Mouse (Mus musculus): ENCODE measurements around the gene Eif2b4. TPM values are rescaled to one million over a fixed set of nuclear protein-coding genes. Genes with fewer than 3 reads are reported as not detected.

The Eif2b4 gene
- total RNA-seq, 2 experiments from 2014 or later: 46.8 to 56.7 TPM

DNA sequence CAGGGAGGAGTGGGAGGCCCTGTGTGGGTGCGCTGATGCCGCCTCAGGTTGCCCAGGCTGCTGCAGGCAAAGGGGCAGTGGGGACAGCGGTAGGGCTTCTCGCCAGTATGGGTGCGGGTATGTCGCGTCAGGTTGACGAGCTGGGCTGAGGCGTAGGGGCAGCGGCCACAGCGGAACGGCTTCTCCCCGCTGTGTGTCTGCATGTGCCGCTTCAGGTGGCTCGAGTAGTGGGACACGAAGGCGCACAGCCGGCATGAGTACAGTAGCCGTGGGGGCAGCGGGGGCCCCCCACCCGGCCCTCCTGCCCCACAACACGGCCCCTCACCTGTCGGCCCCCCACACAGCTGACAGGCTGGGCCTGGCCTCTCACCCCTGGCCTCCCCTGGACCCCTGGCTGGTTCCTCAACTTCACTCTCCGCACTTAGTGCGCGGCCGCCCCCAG, 7.1 kb upstream of the Eif2b4 start:
- DNase-seq (ENCODE audit: extremely low spot score in 1 of 2, low spot score in 1 of 2): peak in 1 of 2 experiments; percentile 23

DNA sequence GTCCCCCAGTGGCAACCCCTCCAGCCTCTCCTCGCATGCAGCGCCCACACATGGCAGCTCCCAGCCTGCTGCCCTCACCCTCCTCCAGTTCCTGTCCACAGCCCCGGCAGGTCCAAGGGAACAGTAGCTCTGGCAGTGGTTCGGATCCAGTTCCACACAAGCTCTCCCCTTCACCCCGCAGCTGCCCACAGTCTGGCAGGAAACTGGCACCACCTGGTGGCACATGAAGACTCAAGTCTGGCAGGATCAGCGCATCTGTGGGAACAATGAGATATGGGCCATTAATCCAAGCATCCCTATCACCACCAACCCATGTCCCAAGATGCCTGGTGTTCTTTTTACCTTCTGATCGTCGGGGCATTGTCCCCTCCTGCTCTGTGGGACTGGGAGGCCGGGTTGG, 6.7 kb upstream of the Eif2b4 start:
- peak in 1 of 2 experiments; percentile 17 for DNase-seq (ENCODE audit: extremely low spot score in 1 of 2, low spot score in 1 of 2)

DNA sequence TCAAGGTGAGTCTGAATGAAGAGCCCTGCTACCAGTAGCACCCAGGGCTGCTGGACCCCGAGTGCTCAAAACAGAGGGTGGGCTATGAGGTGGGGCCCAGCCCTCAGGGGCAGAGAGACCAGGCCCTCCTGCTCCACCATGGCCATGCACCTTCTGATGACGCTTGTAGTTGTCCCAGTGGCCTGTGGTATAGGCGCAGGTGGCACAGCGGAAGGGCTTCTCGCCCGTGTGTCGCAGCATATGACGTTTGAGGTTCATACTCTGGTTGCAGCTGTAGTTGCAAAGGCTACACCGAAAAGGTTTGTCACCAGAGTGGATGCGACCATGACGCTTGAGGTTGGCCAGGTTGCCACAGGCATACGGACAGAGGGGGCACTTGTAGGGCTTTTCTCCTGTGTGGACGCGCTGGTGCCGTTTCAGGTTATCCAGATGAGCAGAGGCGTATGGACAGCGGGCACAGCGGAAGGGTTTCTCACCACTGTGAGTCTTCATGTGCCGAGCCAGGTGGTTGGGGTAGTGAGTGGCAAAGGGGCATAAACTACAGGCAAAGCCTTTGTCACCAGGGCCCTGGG, 6.2 kb upstream of the Eif2b4 start:
- no peak for DNase-seq (ENCODE audit: extremely low spot score in 1 of 2, low spot score in 1 of 2)

DNA sequence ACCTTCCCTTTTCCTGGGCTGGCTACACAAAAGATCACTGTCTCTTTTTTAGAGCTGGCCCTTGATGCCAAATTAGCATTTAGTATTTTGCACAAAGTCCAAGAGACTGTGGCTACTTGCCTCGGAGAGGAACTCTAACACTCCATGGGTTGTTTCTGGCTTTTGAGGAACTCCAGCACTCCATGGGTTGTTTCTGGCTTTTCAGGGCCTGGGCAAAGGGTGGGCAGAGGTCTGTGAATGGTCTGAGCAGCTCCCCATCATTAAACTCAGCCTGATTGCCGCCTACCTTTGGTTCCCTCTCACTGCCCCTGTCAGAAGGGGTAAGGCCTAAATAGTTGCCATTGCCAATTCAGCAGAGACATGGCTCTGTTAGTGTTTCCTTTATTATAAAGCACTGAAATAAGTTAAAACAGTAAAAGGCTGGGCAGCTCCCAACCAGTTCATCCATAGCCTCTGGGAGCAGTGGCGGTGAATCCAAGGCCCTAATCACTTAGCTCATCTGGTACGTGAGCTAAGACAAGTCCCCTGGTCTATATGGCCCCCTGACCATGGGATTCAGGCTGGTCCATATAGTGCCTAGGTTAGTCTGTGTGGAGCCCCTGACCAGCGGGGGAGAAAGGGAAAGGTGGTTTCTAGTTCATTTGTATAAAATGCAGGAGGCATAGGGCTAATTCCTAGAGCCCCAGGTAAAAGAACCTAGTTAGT, 5.5 kb upstream of the Eif2b4 start:
- no peak for DNase-seq (ENCODE audit: extremely low spot score in 1 of 2, low spot score in 1 of 2)

DNA sequence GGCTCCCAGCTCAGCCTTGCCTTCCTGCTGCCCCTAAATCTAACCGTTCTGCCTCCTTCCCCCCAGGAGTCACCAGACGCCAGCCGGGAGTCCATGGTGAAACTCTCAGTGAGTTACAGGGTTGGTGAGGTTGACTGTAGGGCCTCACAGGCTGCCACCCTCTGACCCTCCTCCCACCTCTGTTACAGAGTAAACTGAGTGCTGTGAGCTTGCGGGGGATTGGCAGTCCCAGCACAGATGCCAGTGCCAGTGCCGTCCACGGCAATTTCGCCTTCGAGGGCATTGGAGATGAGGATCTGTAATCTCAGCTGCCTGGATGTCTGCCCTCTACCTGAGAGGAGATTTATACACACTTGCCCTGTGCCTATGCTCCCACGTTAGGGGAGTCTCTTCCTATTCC, 4.9 kb upstream of the Eif2b4 start:
- no peak for DNase-seq (ENCODE audit: extremely low spot score in 1 of 2, low spot score in 1 of 2)

DNA sequence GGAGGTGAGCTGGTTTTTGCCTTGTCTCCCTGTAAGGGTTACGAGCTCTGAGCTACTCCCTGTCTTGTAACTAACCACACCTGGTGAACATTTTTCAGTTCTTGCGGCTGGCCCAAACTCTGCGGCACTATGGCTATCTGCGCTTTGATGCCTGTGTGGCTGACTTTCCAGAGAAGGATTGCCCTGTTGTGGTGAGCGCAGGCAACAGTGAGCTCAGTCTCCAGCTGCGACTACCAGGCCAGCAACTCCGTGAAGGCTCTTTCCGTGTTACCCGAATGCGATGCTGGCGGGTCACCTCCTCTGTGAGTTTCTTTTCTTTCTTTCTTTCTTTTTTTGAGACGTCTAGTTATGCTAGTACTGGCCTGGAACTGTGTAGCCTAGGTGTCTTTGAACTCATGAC, 3.8 kb upstream of the Eif2b4 start:
- DNase-seq (ENCODE audit: extremely low spot score in 1 of 2, low spot score in 1 of 2): no peak

DNA sequence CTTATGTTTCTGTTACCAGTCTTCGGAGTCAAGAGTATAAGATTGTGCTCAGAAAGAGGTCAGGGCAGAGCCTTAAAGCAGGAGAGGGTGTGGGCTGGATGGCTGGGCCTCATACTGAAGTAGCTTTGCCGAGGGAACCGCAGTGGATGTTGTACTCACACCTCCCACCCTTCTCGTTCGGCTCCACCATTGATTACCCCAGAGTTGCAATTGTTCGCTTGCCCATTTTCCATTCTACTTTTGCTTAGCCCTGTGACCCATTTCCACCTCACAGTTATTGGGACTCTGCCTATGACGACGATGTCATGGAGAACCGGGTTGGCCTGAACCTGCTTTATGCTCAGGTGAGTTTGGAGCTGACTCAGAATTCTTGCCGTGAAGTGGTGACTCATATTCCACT, 3.0 kb upstream of the Eif2b4 start:
- no peak for DNase-seq (ENCODE audit: extremely low spot score in 1 of 2, low spot score in 1 of 2)

DNA sequence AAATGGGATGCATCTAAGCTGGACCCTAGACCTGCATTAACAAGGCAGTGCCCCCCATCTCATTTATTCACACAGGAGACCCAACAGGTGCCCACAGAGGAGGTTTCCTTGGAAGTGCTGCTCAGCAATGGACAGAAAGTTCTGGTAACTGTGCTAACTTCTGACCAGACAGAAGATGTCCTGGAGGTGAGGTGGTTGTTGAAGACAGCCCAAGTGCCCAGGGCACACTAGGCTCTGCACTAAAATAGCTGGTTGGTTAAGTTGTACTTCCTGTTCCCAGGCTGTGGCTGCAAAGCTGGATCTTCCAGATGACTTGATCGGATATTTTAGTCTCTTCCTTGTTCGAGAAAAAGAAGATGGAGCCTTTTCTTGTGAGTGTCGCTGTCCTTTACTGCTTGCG, 2.4 kb upstream of the Eif2b4 start:
- DNase-seq (ENCODE audit: extremely low spot score in 1 of 2, low spot score in 1 of 2): no peak

DNA sequence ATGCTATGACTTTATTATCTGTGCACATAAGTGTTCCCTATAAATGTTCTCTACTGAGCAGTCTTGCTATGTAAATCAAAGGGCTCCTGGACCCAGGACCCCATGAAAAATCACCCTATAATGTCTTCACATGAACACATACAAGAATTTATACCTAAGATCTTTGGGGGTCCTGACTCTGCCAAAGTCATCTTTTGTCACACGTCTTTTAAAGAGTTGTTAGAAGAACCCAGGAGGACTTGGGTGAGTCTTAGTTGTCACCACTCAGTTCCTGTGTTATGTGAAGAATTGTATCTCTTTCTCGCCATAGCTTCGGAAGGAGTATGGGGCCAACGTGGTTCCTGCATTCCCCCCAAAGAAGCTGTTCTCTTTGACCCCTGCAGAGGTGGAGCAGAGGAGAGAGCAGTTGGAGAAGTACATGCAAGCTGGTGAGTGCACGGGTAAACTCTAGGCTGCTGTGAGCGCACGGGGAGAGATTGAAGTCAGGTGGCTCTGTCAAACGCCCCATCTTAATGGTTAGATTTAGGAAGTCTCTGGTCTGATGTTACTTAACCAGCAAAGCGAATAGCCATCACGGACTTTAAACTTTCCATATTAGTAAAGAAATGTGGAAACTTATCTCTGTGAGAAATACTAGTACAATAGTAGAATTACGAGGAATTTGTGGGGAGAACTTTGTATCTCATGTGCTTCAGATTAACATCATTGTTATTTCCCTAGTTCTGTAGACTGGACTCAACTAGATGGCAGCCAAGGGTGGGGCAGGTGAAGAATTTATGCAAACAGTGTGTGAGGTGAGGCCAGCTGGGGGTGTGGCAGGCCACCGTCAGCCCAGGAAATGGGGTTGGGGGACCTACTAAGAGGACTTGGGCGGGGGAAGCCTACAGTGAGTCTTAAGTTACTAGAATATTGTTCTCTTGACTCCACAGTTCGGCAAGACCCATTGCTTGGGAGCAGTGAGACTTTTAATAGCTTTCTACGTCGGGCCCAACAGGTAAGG, 1.6 kb upstream of the Eif2b4 start:
- DNase-seq (ENCODE audit: extremely low spot score in 1 of 2, low spot score in 1 of 2): no peak

DNA sequence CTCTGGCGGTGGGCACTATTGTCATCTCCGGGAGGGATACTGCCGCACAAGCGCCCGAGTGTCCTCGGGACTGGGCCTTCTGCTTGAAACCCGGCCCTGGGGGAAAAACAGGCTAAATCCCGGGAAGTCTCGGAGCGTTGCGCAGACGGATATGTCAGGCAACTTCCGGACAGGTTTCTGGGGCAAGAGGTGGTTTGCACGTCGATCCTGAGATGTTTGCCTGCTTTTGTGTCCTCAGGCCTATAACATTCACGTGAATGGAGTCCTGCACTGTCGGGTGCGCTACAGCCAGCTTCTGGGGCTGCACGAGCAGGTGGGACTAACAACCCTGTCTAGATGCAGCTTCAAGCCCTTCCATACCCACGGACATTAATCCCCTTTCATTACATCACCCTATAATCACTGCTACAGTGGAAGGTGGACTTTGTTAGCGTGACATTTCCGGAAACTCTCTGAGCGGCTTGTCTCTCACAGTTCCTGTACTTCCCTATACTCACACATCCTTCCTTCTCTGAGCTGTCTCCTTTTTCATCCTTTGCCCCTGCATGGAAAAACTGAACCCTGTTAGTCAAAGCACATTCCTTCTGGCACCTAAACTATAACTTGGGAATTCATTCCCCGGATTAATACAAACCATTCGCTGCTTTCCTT, 526 bp upstream of the Eif2b4 start:
- DNase-seq (ENCODE audit: extremely low spot score in 1 of 2, low spot score in 1 of 2): no peak

DNA sequence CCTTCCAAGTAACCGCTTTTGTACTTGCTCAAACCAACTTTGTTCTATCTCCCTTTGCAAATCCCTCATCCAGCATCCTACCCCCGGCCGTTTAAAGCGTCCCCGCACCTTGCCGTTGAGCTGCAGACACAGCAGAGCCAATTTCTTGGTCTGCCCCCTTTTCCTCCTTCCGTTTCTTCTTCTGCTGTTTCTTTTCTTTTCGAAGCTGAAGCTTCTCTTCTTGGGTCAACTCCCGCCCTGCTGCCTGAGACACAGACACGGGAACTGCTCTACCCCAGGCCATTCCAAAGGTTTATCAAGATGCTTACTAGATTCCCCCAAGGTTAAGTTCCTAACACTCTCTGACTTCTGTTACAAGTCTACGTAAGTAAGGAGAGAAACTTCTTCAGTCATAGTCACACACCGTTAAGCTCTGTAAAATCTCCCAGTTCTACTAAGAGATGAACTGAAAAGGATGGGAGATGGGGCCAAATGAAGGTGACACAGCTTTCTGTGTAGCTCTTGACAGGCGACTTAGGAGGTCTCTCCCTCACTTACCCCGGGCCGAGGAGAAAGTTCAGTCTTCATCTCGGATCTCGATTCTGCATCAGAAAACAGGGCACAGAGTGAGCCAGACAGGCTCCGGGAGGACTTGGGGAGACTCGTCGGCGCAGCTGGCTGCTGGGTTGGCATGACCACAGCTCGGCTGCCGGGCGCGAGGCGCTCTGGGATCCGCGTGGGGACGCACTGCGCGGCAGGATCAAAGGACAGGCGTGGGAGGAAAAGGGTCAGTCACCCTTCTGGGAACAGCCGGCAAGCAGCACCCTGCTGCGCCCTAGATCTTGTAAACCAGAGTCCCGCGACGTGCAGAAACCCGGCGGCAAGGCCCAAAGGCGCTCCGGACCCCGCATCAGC, 938 bp downstream of the Eif2b4 start:
- no peak for DNase-seq (ENCODE audit: extremely low spot score in 1 of 2, low spot score in 1 of 2)

DNA sequence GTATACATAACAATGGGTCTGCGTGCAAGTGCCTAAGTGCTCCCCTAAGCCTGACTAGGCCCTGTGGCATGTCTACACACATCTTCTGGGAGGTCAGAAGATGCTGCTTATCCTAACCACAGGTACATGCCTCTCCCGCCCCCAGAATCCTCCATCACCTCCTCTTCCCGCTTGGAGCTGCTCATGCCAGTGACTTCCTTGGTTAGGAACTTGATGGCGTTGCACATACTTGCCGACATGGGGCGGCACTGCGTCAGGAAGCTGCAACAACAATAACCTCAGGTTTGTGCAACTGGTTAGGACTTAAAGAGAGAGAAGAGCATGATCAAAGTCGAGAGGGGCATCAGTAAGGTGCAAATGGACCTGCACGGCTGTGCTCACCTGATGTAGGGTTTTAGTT, 3.0 kb downstream of the Eif2b4 start:
- DNase-seq (ENCODE audit: extremely low spot score in 1 of 2, low spot score in 1 of 2): no peak

DNA sequence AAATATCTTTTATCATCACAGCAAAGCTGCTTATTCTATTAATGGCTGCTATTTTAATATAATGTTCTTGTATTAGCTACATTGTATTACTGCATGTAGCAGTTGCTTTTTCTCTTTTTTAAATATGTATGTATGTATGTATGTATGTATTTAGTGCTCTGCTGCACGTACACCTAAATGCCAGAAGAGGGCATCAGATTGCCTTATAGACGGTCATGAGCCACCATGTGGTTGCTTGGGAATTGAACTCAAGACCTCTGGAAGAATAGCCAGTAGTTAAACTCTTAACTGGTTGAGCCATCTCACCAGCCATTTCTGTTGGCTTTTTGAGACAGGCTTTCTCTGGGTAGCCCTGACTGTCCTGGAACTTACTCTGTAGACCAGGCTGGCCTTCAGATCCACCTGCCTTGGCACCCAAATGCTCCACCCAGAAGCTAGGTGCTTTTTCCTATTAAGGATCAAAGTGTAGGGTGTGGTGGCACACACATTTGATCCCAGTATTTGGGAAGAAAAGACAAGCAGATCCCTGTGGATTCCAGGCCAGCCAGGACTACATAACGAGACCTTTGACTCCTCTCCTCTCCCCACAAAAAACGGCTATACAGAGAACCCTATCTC, 4.9 kb downstream of the Eif2b4 start:
- no peak for DNase-seq (ENCODE audit: extremely low spot score in 1 of 2, low spot score in 1 of 2)

DNA sequence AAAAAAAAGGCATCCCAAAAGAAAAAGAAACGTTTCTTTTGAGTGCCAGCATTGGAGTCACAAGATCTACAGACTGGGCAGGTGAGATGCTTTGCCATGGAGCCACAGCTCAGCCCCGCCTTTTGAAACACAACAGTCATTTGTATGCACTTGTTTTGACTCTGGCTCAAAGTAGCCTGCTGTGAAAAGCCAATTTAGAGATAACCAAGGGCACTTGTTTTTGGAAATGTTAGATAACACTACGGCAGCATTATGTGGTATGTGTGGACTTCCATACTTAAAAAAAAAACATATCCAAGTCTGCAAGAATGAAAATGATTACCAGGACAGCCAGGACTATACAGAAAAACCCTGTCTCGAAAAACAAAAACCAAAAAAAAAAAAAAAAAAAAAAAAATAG, 9.6 kb downstream of the Eif2b4 start:
- no peak for DNase-seq (ENCODE audit: extremely low spot score in 1 of 2, low spot score in 1 of 2)

DNA sequence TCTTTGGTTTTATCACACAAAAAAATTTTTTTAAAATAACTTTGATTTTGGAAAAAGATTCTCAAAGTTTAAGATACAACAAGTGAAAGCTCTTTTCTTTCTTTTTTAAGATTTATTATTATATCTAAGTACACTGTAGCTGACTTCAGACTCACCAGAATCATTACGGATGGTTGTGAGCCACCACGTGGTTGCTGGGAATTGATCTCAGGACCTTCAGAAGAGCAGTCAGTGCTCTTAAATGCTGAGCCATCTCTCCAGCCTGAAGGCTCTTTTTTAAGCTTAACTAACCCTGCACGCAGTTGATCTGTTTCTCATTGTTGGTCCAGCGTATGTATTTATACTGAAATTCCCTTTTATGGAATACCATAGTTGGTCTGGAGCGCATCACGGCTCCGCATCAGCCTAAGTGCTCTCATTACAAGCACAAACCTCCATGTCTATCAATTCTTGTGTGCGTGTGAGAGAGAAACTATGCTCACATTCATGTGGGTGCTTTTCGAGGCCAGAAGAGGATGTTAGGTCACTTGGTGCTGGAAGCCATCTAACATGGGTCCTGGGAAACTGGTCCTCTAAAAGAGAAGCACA, 12.0 kb downstream of the Eif2b4 start:
- no peak for DNase-seq (ENCODE audit: extremely low spot score in 1 of 2, low spot score in 1 of 2)

DNA sequence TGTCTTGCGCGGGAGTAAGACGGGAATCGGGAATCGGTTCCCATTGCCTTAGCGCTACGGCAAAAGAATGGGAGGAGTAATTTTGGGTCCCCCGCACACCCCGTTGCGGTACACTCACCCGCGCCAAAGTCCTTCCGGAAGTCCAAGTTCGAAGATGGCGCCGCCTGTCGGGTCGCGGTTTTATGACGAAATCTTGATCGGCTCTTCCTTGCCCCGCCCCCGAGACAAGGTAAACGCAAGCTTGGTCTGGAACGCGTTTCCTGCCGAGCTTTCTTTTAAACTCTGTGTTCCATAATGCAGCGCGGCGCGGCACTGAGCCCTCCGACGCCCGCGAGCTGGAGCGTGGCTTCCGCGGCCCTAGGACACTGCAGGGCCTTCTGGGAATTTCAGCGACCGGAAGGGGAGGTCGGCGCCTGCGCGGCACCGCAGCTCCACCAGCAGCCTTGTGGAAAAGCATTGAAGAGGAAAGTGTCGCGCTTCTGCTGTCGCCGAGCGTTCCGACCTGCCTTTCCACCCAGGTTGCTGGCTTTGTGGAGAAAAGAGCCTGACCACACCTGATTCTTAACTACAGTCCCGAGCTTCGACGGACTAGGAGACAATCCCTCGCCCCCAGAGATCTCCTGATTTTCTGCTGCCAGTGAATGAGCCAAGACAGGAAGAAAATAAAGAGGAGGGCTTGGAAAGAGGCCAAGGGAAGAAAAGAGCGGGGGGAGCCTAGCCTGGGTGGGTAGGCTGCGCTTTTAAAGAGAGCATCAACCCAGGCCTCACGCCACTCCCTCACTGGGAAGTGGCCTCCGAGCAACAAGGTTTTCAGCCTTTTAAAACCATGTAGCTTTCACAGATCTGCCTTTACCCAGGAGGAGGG, 13.2 kb downstream of the Eif2b4 start, which contains the start of the genes Gm29609 and Gtf3c2:
TSS of gene Gm29609 (minus strand) at position 146 of the 865 bp plus-strand sequence.
TSS of gene Gtf3c2 (minus strand) at position 379 of the 865 bp plus-strand sequence.
- peak; percentile 93 for DNase-seq (ENCODE audit: extremely low spot score in 1 of 2, low spot score in 1 of 2)

DNA sequence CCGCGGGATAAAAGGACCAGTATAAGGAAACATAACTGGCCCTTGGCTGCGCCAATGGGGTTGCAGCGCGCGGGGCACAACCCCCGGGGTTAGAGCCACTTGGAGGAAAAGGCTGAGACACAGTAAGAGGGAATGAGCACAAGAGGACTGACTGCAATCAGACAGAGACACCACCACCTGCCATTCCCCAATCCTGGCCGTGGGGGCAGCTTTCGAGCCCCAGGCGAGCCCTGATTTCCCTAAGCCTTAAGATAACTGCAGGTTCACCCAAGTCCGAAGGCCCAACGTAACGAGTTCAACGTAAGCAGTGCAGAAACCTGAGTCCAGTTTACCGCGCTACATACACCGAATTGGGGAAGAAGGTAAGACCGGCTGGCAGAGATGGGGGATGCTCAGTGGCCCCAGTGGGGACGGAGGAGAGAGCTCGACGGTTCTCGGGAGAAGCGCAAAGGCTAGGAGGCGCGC, 13.9 kb downstream of the Eif2b4 start:
- DNase-seq (ENCODE audit: extremely low spot score in 1 of 2, low spot score in 1 of 2): no peak

DNA sequence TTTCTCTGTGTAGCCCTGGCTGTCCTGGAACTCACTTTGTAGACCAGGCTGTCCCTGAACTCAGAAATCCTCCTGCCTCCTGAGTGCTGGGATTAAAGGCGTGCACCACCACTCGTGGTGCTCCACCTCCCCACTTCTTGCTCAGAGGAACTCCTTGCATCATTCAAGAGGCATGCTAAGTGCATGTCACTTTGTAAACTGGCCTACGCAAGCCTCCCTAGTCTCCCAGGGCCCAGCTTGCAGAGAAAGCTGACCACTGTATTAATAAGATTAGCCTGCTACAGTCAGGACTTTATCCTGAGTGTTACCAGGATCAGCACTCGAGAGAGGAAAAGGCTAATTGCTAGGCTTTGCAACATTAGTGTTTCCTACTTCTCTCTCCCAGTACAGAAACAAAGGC, 24.6 kb downstream of the Eif2b4 start:
- DNase-seq (ENCODE audit: extremely low spot score in 1 of 2, low spot score in 1 of 2): no peak

All from layer of hippocampus, postnatal 25 days (tissue).